Mouse (Mus musculus): Measurements from ENCODE around the gene Lce1k.
"Not testable (repeated sequence)": the region's sequence is repeated elsewhere in the genome, so short reads cannot be mapped to it uniquely, and the experiment has no call there.

Gene Lce1k

DNA sequence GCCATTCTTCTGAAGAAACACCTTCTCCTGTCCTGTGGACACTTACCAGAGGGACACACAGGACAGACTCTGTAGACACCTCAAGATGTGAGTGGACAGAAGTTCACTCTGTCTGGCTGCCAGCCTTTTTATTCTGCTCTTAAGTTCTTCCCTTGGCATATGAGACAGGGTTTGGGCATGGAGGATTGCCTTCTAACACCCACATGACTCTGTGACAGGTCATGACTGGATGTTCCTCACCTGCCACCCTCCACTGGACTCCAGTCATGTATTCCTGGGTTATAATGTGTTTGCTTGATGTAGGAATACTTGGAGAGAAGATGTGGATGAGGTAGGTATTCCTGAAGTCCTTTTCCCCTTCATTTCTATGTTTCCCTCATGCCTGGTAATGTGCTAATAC lies at the start of gene Lce1k:
TSS of gene Lce1k (minus strand) at position 101 of the 400 bp plus-strand sequence.
- DNase-seq (ENCODE audit: low spot score), result no peak

DNA sequence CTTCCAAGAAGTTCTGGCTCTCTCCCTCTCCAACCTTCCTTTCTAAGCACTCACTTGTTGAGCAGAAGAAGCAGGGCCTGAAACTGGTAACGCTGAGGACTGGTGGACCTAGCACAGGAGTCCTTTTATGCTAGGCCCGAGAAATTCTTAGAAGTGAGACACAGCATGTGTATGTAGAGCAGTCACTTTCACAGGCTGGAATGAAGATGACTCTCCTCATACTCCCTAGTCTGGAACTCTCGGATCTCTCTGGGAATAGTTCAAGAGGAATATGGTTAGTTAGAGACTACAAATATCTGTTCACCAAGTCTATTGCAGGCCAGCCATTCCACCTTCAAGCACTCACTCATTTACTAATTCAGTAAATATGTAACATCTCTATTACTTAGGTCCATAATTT lies 43.5 kb upstream of the Lce1k start, which contains the start of gene Lce1l:
TSS of gene Lce1l (minus strand) at position 101 of the 400 bp plus-strand sequence.
- DNase-seq (ENCODE audit: low spot score), result no peak

DNA sequence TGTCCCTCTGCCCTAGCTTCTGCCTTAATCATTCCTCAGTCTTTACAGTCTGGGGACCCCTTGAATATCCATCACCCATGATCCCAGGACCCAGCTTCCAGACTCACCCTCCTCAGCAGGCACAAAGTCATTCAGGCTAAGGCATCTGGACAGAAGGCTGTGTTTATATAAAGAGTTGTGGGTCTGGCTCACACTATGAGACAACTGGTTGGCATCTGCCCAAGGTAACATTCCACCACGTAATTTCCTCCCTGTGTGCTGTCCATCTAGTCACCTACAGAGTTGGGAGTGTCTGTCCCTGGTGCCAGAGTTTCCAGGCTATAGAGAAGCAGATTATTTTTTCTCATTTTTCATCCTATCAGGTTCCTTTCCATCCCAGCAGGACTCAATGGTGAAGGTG lies 19.4 kb upstream of the Lce1k start, which contains the start of gene Kprp:
TSS of gene Kprp (minus strand) at position 140 of the 400 bp plus-strand sequence.
- DNase-seq (ENCODE audit: low spot score), result no peak

DNA sequence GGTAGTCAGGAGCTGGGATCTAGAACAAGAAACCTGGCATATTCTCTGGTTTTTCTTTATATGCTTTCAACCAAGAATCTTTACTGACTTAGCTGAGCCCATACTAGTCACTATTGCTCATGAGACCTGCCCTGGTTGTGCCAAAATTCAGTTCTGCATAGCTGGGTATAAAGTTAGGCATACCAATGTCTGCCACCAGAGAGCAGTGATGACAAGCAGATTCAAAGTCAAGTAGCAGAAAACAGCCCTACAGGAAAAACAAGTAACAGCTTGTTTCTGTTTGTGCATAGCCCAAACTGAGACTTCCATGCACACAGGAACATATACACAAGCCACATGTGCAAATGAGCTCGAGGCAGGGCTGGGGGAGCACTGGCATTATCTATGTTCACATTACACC lies 18.1 kb upstream of the Lce1k start:
- DNase-seq (ENCODE audit: low spot score), result no peak

DNA sequence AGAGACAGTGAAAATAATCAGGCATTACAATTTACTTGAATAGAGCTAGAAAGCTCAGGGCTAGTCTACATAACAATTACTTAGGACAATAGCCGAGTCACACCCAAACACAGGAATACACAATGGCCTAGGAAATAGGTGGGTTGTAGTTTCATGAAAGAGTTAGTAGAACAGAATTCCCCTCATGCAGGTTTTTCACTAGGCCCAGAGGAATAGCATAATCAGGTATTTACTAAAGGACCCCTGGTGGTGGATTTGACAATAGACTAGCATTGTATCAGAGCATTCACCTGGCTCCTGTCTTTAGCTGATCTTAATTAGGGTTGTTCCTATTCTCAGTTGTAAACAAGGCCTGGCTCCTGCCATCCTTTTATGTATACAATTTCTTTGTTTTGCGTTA lies 8.3 kb upstream of the Lce1k start:
- DNase-seq (ENCODE audit: low spot score), result not testable (repeated sequence)

DNA sequence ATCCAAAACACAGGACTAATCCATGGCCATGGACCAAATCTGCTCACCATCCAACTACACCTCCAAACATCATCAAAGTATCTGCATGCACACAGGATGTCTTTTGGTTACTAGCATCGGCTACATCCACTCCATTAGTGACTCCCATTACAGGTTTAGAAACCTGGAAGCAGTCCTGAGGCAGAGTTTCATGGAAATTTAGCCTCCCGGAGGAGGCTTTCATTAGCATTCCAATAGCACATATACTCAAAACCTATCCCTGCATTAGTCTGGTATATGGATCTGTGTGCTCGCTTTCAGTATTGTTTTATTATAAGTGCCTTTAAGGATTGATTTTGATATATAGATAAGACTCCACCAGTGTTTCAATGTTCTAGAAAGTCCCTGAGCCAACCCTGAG lies 7.9 kb upstream of the Lce1k start:
- DNase-seq (ENCODE audit: low spot score), result no peak

DNA sequence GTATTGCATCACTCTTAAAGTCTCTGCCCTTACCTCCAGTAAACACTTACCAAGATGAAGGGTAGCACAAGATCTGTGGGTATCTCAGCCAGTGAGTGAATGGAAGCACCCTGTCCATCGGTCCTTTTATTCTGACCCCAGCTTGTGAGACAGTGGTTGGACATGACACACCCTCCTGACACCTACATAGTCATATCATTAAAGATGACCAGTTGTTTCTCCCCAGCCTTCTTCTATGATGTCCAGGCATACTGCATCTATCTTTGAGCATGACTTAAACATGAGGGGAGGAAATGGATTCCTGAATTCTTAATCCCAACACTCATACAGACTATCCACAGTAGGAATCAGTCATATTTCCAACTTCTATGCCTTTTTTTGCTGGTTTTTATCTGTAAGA lies 17.3 kb downstream of the Lce1k start, which contains the start of gene Lce1j:
TSS of gene Lce1j (minus strand) at position 101 of the 400 bp plus-strand sequence.
- DNase-seq (ENCODE audit: low spot score), result no peak

DNA sequence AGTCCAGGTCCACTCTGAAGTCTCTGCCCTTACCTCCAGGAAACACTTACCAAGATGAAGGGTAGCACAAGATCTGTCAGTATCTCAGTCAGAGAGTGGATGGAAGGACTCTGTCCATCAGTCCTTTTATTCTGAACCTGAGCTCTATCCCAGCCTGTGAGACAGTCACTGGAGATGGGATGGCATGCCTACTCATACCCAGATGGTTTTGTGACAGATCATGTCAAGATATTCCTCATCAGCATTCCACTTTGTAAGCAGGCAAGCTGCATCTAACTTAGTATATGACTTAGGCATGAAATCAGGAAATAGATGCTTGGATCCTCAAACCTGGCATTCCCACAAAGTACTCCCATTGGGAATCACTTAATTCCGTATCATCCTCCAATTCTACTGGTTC lies 28.9 kb downstream of the Lce1k start, which contains the start of gene Lce1i:
TSS of gene Lce1i (minus strand) at position 101 of the 400 bp plus-strand sequence.
- DNase-seq (ENCODE audit: low spot score), result no peak

DNA sequence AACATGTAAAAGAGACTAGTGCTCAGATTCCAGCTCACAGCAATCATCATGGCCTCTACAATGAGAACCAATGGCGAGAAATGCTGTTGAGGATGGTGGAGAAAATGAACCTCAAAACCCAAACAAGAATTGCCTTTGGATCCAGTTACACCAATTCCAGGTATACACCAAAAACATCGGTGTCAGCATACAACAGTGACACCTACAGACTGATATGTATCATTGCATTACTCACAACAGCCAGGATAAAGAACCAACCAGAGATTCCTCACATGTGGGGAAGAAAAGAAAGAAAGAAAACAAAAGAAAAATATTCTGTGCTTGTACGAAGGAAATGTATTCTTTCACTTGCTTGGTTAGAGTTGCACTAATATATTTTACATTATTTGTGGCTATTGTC lies 36.1 kb downstream of the Lce1k start:
- DNase-seq (ENCODE audit: low spot score), result no peak

DNA sequence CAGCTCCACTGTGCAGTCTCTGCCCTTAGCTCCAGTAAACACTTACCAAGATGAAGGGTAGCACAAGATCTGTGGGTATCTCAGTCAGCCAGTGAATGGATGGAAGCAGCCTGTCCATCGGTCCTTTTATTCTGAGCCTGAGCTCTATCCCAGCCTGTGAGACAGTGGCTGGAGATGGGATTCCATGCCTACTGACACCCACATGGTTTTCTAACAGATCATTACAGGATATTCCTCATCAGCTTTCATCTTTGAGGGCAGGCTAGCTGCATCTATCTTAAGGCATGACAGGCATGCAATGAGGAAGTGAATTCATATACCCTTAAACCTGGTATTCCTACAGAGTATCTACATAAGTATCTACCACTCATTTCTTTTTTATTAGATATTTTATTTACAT lies 42.7 kb downstream of the Lce1k start, which contains the start of gene Lce1h:
TSS of gene Lce1h (minus strand) at position 101 of the 400 bp plus-strand sequence.
- DNase-seq (ENCODE audit: low spot score), result no peak

Measured in MN1 (cell line).